Mouse (Mus musculus) heart, postnatal 0 days (tissue): ENCODE results near the gene Olfr135. TPM values are rescaled to one million over a fixed set of nuclear protein-coding genes. Genes with fewer than 3 reads are reported as not detected.

ENCODE experiments used
- ATAC-seq: fragments of 200-750 bp; cut with Nextera tagmentation; 2 replicates; pipeline ENCODE4 v1.8.0; 2017; ENCODE audit warnings: low read depth, moderate number of reproducible peaks, moderate library complexity; ENCODE audit not compliant: insufficient read depth
- DNase-seq: peaks from one replicate; pipeline ENCODE4 v3.0.0-alpha.2; 2016; ENCODE audit warnings: low spot score
- H3K27ac ChIP-seq: fragments of 300-500 bp; sonication (generic); 2 replicates; pipeline ENCODE4 v1.5.1; 2014; ENCODE audit warnings: low read depth, mild to moderate bottlenecking
- H3K27me3 ChIP-seq: fragments of 300-500 bp; sonication (generic); 2 replicates; pipeline ENCODE4 v1.6.1; 2014; ENCODE audit warnings: low read length, mixed read lengths; ENCODE audit not compliant: control insufficient read depth, insufficient read depth
- H3K36me3 ChIP-seq: fragments of 300-500 bp; sonication (generic); replicated peaks from 2 replicates; pipeline ENCODE4 v1.6.1; 2014; ENCODE audit warnings: low read length, mixed read lengths; ENCODE audit not compliant: control insufficient read depth, insufficient read depth
- H3K4me1 ChIP-seq: fragments of 300-500 bp; sonication (generic); 2 replicates; pipeline ENCODE4 v1.6.1; 2014; ENCODE audit warnings: antibody characterized with exemption; ENCODE audit not compliant: control insufficient read depth, insufficient read depth
- H3K4me2 ChIP-seq: fragments of 300-500 bp; sonication (generic); 2 replicates; pipeline ENCODE4 v1.6.1; 2014; ENCODE audit warnings: low read depth, mild to moderate bottlenecking, low read length, moderate library complexity
- H3K4me3 ChIP-seq: fragments of 300-500 bp; sonication (generic); 2 replicates; pipeline ENCODE4 v1.5.1; 2014; ENCODE audit warnings: low read depth, low read length
- H3K9ac ChIP-seq: fragments of 300-500 bp; sonication (generic); replicated peaks from 2 replicates; pipeline ENCODE4 v1.6.1; 2014; ENCODE audit warnings: low read depth, low read length, mixed read lengths
- H3K9me3 ChIP-seq: fragments of 300-500 bp; sonication (generic); replicated peaks from 2 replicates; pipeline ENCODE4 v1.6.1; 2016; ENCODE audit warnings: low read length; ENCODE audit not compliant: control insufficient read depth
- CTCF ChIP-seq: IDR thresholded peaks from 2 replicates; pipeline ENCODE4 v1.5.1; 2016; ENCODE audit warnings: antibody characterized with exemption, control low read depth, low read depth
- EP300 ChIP-seq: IDR thresholded peaks from 2 replicates; pipeline ENCODE4 v1.6.1; 2016; ENCODE audit warnings: antibody characterized with exemption, low read depth
- WGBS: fragments of 180-500 bp; shearing (Covaris S2); extraction: QIAGEN DNeasy Blood & Tissue Kit; methylation state at CpG from one replicate; pipeline ENCODE4 v1.1.7; 2014; 5-methylcytosine and 5-hydroxymethylcytosine counted together
- polyA plus RNA-seq: library from polyadenylated mRNA; unstranded; fragments of >200 nt; fragmentation: Nextera tagmentation; extraction: Ambion mirVana; gene quantifications from 2 replicates; pipeline ENCODE4 v1.2.1, GENCODE M21; 2015
- total RNA-seq: library from RNA; depleted of rRNA; stranded (reverse); fragments of >200 nt; gene quantifications from 2 replicates; pipeline ENCODE4 v1.2.3, GENCODE M21; 2014; ENCODE audit warnings: low replicate concordance; rRNA removed

Gene Olfr135
- total RNA-seq = not detected in 2 replicates
- not detected in 2 replicates for polyA plus RNA-seq

DNA sequence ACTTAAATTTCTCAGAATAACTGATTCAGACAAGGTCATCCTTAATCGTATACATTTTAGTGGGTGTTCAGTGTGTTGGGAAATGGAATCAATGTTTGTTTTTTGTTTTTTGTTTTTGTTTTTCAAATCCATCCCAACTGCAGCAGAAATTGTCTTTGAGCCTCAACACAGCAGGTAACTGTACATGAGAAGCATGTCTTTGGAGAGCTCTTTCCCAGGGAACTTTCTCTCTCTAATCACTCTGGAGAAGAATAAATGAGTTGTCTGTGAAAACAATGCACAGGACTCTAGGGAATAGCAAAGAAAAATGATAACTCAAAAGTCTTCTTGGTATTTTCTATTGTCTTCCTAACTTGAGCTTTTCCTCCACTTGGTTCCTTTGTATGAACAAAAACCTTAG is at the start of gene Olfr135:
TSS of gene Olfr135 (plus strand) at position 301 of the 400 bp plus-strand sequence.
- no peaks in the 10 kb centered on the region for H3K4me1 ChIP-seq
- TF ChIP-seq CTCF = no peak
- no peak for TF ChIP-seq EP300
- DNase-seq (no peak), ATAC-seq (no peak)
- no peaks in the 10 kb centered on the region for H3K9me3 ChIP-seq
- H3K4me3 ChIP-seq = no peak within 1 kb of the TSS
- no peak within 1 kb of the TSS for H3K4me2 ChIP-seq
- 78% methylated on average over 1 of the region's 1 CpGs for WGBS
- no peaks in the 10 kb centered on the region for H3K27me3 ChIP-seq
- H3K27ac ChIP-seq = no peak within 1 kb of the TSS
- H3K9ac ChIP-seq = no peak within 1 kb of the TSS
- no peaks in the 10 kb centered on the region for H3K36me3 ChIP-seq

DNA sequence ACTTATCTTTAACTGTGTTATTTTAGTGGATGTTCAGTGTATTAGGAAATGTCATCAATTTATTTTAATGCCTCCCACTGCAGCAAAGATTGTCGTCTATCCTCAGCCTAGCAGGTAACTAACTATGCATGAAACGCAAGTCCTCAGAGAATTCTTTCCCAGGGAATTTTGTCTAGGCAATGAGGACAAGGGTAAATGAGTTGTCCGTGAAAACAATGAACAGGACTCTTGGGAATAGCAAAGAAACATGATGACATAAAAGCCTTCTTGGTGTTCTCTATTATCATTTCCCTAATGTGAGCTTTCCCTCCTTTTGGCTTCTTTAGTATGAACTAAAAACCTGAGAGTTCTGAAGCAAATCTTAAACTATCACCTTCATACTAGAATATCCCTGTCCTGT is 33.0 kb upstream of the Olfr135 start, which contains the start of gene Olfr134:
TSS of gene Olfr134 (plus strand) at position 301 of the 400 bp plus-strand sequence.
- no peak within 1 kb of the TSS for H3K27ac ChIP-seq
- H3K9me3 ChIP-seq = no peaks in the 10 kb centered on the region
- 47% methylated on average over 3 of the region's 3 CpGs for WGBS
- H3K4me2 ChIP-seq = no peak within 1 kb of the TSS
- H3K9ac ChIP-seq = no peak within 1 kb of the TSS
- H3K4me3 ChIP-seq = no peak within 1 kb of the TSS
- DNase-seq = no peak
- ATAC-seq = no peak
- TF ChIP-seq EP300 (no peak), CTCF (no peak)
- no peaks in the 10 kb centered on the region for H3K36me3 ChIP-seq
- H3K27me3 ChIP-seq = no peaks in the 10 kb centered on the region
- no peaks in the 10 kb centered on the region for H3K4me1 ChIP-seq

Other genes starting within 250 kb of the Olfr135 start
- not detected in 2 replicates for gene Olfr129, start 144.3 kb upstream of the Olfr135 start, total RNA-seq
- gene Olfr129, start 144.3 kb upstream of the Olfr135 start, polyA plus RNA-seq = not detected in 2 replicates
- not detected in 2 replicates for gene Olfr130, start 140.4 kb upstream of the Olfr135 start, total RNA-seq
- gene Olfr130, start 140.4 kb upstream of the Olfr135 start, polyA plus RNA-seq = not detected in 2 replicates
- not detected in 2 replicates for gene Olfr131, start 115.6 kb upstream of the Olfr135 start, total RNA-seq
- gene Olfr131, start 115.6 kb upstream of the Olfr135 start, polyA plus RNA-seq = not detected in 2 replicates
- not detected in 2 replicates for gene Olfr132, start 69.8 kb upstream of the Olfr135 start, total RNA-seq
- gene Olfr132, start 69.8 kb upstream of the Olfr135 start, polyA plus RNA-seq = not detected in 2 replicates
- gene Olfr133, start 59.1 kb upstream of the Olfr135 start, total RNA-seq = not detected in 2 replicates
- not detected in 2 replicates for gene Olfr133, start 59.1 kb upstream of the Olfr135 start, polyA plus RNA-seq
- not detected in 2 replicates for gene Olfr134, start 32.9 kb upstream of the Olfr135 start, total RNA-seq
- gene Olfr134, start 32.9 kb upstream of the Olfr135 start, polyA plus RNA-seq = not detected in 2 replicates
- not detected in 2 replicates for gene Olfr138, start 56.7 kb downstream of the Olfr135 start, total RNA-seq
- gene Olfr138, start 56.7 kb downstream of the Olfr135 start, polyA plus RNA-seq = not detected in 2 replicates
- gene Olfr137, start 103.2 kb downstream of the Olfr135 start, total RNA-seq = not detected in 2 replicates
- gene Olfr137, start 103.2 kb downstream of the Olfr135 start, polyA plus RNA-seq = not detected in 2 replicates
- gene Olfr136, start 125.5 kb downstream of the Olfr135 start, total RNA-seq = not detected in 2 replicates
- gene Olfr136, start 125.5 kb downstream of the Olfr135 start, polyA plus RNA-seq = not detected in 2 replicates
- not detected in 2 replicates for gene Esp36, start 215.8 kb downstream of the Olfr135 start, total RNA-seq
- not detected in 2 replicates for gene Esp36, start 215.8 kb downstream of the Olfr135 start, polyA plus RNA-seq